Mouse (Mus musculus) frontal cortex, adult (tissue): Measurements from ENCODE around the gene Vps13d.
A peak's percentile ranks its signal among the peaks of the same experiment; 100 is the strongest.

ENCODE experiments used
- ATAC-seq: cut with Nextera tagmentation; 2 replicates; pipeline ENCODE4 v1.9.2; 2017; ENCODE audit warnings: mild to moderate bottlenecking, moderate library complexity, mixed read lengths; ENCODE audit not compliant: low TSS enrichment

Gene Vps13d

GRCm38 (mm10) chr4:145086509-145086908 lies 108.3 kb downstream of the Vps13d start:
- ATAC-seq, result no peak

- no peak for ATAC-seq
Measured at GRCm38 (mm10) chr4:145079324-145079723, 115.5 kb downstream of the Vps13d start.

- no peak for ATAC-seq
Measured at GRCm38 (mm10) chr4:145074276-145074675, 120.5 kb downstream of the Vps13d start.

- ATAC-seq, result no peak
Measured at GRCm38 (mm10) chr4:145073728-145074127, 121.1 kb downstream of the Vps13d start.

- no peak for ATAC-seq
Measured at GRCm38 (mm10) chr4:145071942-145072341, 122.9 kb downstream of the Vps13d start.

- ATAC-seq, result no peak
Measured at GRCm38 (mm10) chr4:145067019-145067680, 127.7 kb downstream of the Vps13d start.

- ATAC-seq, result no peak
Measured at GRCm38 (mm10) chr4:145066336-145067018, 128.3 kb downstream of the Vps13d start.

GRCm38 (mm10) chr4:145058749-145059442 lies 135.9 kb downstream of the Vps13d start:
- no peak for ATAC-seq

GRCm38 (mm10) chr4:145056346-145056745 lies 138.5 kb downstream of the Vps13d start:
- no peak for ATAC-seq

- ATAC-seq, result no peak
Measured at GRCm38 (mm10) chr4:145055792-145056191, 139.0 kb downstream of the Vps13d start.

- ATAC-seq, result no peak
Measured at GRCm38 (mm10) chr4:145054369-145054768, 140.4 kb downstream of the Vps13d start.

- ATAC-seq, result peak; percentile 76
Measured at GRCm38 (mm10) chr4:145052697-145053096, 142.1 kb downstream of the Vps13d start.

GRCm38 (mm10) chr4:145052282-145052681 lies 142.5 kb downstream of the Vps13d start:
- no peak for ATAC-seq

GRCm38 (mm10) chr4:145051209-145051969 lies 143.4 kb downstream of the Vps13d start:
- no peak for ATAC-seq

- ATAC-seq, result no peak
Measured at GRCm38 (mm10) chr4:145050518-145051208, 144.1 kb downstream of the Vps13d start.

GRCm38 (mm10) chr4:145047964-145048363 lies 146.8 kb downstream of the Vps13d start:
- ATAC-seq, result no peak

GRCm38 (mm10) chr4:145046032-145046401 lies 148.8 kb downstream of the Vps13d start:
- ATAC-seq, result no peak

GRCm38 (mm10) chr4:145045312-145046031 lies 149.3 kb downstream of the Vps13d start:
- no peak for ATAC-seq

- no peak for ATAC-seq
Measured at GRCm38 (mm10) chr4:145041223-145041870, 153.5 kb downstream of the Vps13d start.
